Mouse (Mus musculus) heart, embryonic 11.5 days (tissue): Measurements from ENCODE around the gene Alcam. TPM values are rescaled to one million over a fixed set of nuclear protein-coding genes. Genes with fewer than 3 reads are reported as not detected.

Experiments
- ATAC-seq: fragments of 200-750 bp; cut with Nextera tagmentation; replicated peaks from 2 replicates; pipeline ENCODE4 v1.8.0; 2017; ENCODE audit warnings: moderate library complexity; ENCODE audit not compliant: insufficient number of reproducible peaks, low FRiP score, low TSS enrichment
- H3K27ac ChIP-seq: fragments of 300-500 bp; sonication (generic); 2 replicates; pipeline ENCODE4 v1.5.1; 2014; ENCODE audit warnings: mild to moderate bottlenecking, low read depth, low read length
- H3K27me3 ChIP-seq: fragments of 300-500 bp; sonication (generic); 2 replicates; pipeline ENCODE4 v1.6.1; 2014; ENCODE audit warnings: mild to moderate bottlenecking, low read length, mixed read lengths; ENCODE audit not compliant: control insufficient read depth, insufficient read depth
- H3K36me3 ChIP-seq: fragments of 300-500 bp; sonication (generic); 2 replicates; pipeline ENCODE4 v1.6.1; 2014; ENCODE audit warnings: mild to moderate bottlenecking, low read length, moderate library complexity, mixed read lengths; ENCODE audit not compliant: control insufficient read depth, insufficient read depth
- H3K4me1 ChIP-seq: fragments of 300-500 bp; sonication (generic); 2 replicates; pipeline ENCODE4 v1.6.1; 2014; ENCODE audit warnings: low read length; ENCODE audit not compliant: control insufficient read depth, insufficient read depth
- H3K4me2 ChIP-seq: fragments of 300-500 bp; sonication (generic); 2 replicates; pipeline ENCODE4 v1.6.1; 2014; ENCODE audit warnings: mild to moderate bottlenecking, moderate library complexity
- H3K4me3 ChIP-seq: fragments of 300-500 bp; sonication (generic); 2 replicates; pipeline ENCODE4 v1.5.1; 2014; ENCODE audit warnings: low read depth, low read length
- H3K9ac ChIP-seq: fragments of 300-500 bp; sonication (generic); 2 replicates; pipeline ENCODE4 v1.6.1; 2014; ENCODE audit warnings: mild to moderate bottlenecking, low read depth, low read length, moderate library complexity
- H3K9me3 ChIP-seq: fragments of 300-500 bp; sonication (generic); replicated peaks from 2 replicates; pipeline ENCODE4 v1.6.1; 2016; ENCODE audit warnings: low read length; ENCODE audit not compliant: control insufficient read depth
- WGBS: fragments of 180-500 bp; shearing (Covaris S2); extraction: QIAGEN DNeasy Blood & Tissue Kit; methylation state at CpG from one replicate; pipeline ENCODE4 v1.1.7; 2014; ENCODE audit not compliant: insufficient replicate concordance; 5-methylcytosine and 5-hydroxymethylcytosine counted together
- polyA plus RNA-seq: library from polyadenylated mRNA; unstranded; fragments of >200 nt; fragmentation: Nextera tagmentation; extraction: Ambion mirVana; gene quantifications from 2 replicates; pipeline ENCODE4 v1.2.1, GENCODE M21; 2014

Alcam gene
- polyA plus RNA-seq, 1 experiment from 2014 or later: 42.3 TPM

DNA sequence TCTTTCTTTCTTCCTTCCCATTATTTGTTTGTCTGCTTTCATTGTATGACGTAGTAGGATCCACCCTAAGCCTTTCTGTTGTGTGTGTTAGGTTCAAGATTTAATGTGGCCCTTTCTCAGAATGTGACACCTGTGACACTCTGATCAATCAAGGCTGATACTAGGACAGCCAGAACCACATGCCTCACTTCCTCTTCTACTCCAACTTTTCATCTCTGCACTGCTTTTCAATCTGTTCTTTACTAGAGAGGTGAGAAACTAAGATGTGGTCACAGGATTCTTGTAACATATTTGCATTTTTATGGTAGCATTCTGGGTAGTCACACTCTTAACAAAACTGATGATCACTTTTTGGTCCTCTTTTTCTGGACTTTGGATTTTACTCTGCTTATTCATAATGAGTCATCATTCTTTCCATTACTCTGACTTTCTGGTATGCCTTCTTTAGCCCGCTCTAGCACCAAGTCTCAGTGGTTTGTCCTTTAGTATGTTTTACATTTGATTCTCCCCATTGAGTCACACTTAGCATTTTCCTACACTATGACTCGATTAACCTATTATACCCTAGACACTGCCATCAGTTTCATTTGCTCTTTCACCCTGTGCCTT, 161.3 kb downstream of the Alcam start:
- Histone ChIP-seq H3K9ac (no peak overlapping the region), H3K4me3 (no peak overlapping the region), H3K4me1 (0 out of 2 replicates have a peak, but pooled peaks cover 2% of the 10 kb centered on the region), H3K4me2 (no peak overlapping the region), H3K36me3 (0 out of 2 replicates have a peak, but pooled peaks cover 3% of the 10 kb centered on the region), H3K27ac (no peak overlapping the region), H3K9me3 (no peaks in the 10 kb centered on the region), H3K27me3 (no peaks in the 10 kb centered on the region)
- no peak for ATAC-seq
- WGBS: 76% methylated on average over 3 of the region's 3 CpGs

- Histone ChIP-seq H3K36me3 (no peaks in the 10 kb centered on the region), H3K4me3 (no peak overlapping the region), H3K27ac (no peak overlapping the region), H3K4me2 (no peak overlapping the region), H3K27me3 (no peaks in the 10 kb centered on the region), H3K9ac (no peak overlapping the region), H3K4me1 (no peaks in the 10 kb centered on the region), H3K9me3 (no peaks in the 10 kb centered on the region)
- no peak for ATAC-seq
- 68% methylated on average over 2 of the region's 2 CpGs for WGBS
Measured at GRCm38 (mm10) chr16:52280186-52280585, 173.7 kb downstream of the Alcam start.

GRCm38 (mm10) chr16:52265066-52265465, 188.8 kb downstream of the Alcam start:
- Histone ChIP-seq H3K9me3 (no peaks in the 10 kb centered on the region), H3K36me3 (no peaks in the 10 kb centered on the region), H3K4me3 (no peak overlapping the region), H3K4me2 (no peak overlapping the region), H3K9ac (no peak overlapping the region), H3K27me3 (no peaks in the 10 kb centered on the region), H3K4me1 (no peaks in the 10 kb centered on the region), H3K27ac (no peak overlapping the region)
- no peak for ATAC-seq
- WGBS: 77% methylated on average over 4 of the region's 4 CpGs

GRCm38 (mm10) chr16:52263751-52264150, 190.1 kb downstream of the Alcam start:
- H3K4me3 ChIP-seq: no peak overlapping the region
- H3K27me3 ChIP-seq: no peaks in the 10 kb centered on the region
- H3K4me1 ChIP-seq: no peaks in the 10 kb centered on the region
- no peaks in the 10 kb centered on the region for H3K9me3 ChIP-seq
- no peak overlapping the region for H3K9ac ChIP-seq
- no peaks in the 10 kb centered on the region for H3K36me3 ChIP-seq
- ATAC-seq: no peak
- no peak overlapping the region for H3K27ac ChIP-seq
- H3K4me2 ChIP-seq: no peak overlapping the region

DNA sequence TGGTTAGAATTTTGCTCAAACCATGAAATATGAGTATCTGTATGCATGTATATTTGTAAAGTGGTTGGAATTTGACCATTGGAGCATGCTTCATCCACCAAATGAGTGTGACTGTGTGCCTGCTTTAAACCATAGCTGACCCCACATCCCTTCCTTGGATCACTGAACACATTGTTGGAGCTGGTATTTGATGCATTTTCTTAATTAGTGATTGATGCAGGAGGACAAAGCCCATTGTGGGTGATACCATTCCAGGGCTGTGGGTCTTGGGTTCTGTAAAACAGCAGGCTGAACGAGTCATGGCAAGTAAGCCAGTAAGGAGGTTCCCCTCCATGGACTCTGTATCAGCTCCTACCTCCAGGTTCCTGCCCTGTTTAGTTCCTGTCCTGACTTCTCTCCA, 191.3 kb downstream of the Alcam start:
- Histone ChIP-seq H3K27me3 (no peaks in the 10 kb centered on the region), H3K27ac (no peak overlapping the region), H3K4me3 (no peak overlapping the region), H3K36me3 (no peaks in the 10 kb centered on the region), H3K4me1 (no peaks in the 10 kb centered on the region), H3K9me3 (no peaks in the 10 kb centered on the region), H3K9ac (no peak overlapping the region), H3K4me2 (no peak overlapping the region)
- no peak for ATAC-seq
- 77% methylated on average over 1 of the region's 1 CpGs for WGBS

DNA sequence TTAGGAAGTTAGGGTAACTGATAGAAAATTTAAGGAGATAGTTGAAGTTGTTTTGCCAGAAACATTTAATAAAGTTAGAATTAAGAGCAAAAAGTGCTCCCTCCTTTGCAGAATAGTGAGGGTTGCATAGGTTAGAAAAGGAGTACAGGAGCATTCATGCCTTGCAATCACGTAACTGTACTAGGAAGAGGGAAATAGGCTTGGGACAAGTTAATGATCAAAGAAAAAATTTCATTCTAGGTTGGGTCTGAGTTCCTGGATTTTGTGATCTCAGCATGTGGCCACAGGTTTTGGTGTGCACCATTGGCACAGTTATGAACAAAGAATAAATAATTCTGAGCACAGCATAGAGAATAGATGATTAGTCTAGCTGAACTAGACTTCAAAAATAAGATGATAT, 192.1 kb downstream of the Alcam start:
- Histone ChIP-seq H3K9me3 (no peaks in the 10 kb centered on the region), H3K4me2 (no peak overlapping the region), H3K36me3 (no peaks in the 10 kb centered on the region), H3K4me3 (no peak overlapping the region), H3K27ac (no peak overlapping the region), H3K9ac (no peak overlapping the region), H3K4me1 (no peaks in the 10 kb centered on the region), H3K27me3 (no peaks in the 10 kb centered on the region)
- no peak for ATAC-seq
- WGBS: 93% methylated on average over 1 of the region's 1 CpGs

- no peaks in the 10 kb centered on the region for H3K4me1 ChIP-seq
- H3K4me2 ChIP-seq: no peak overlapping the region
- no peaks in the 10 kb centered on the region for H3K27me3 ChIP-seq
- H3K4me3 ChIP-seq: no peak overlapping the region
- no peak overlapping the region for H3K27ac ChIP-seq
- H3K9me3 ChIP-seq: no peaks in the 10 kb centered on the region
- no peaks in the 10 kb centered on the region; the same call in 1 of the 2 replicates for H3K36me3 ChIP-seq
- no peak for ATAC-seq
- WGBS: 87% methylated on average over 4 of the region's 4 CpGs
- H3K9ac ChIP-seq: no peak overlapping the region
Measured at GRCm38 (mm10) chr16:52250935-52251334, 202.9 kb downstream of the Alcam start.

GRCm38 (mm10) chr16:52250196-52250595, 203.7 kb downstream of the Alcam start:
- no peak overlapping the region for H3K4me3 ChIP-seq
- H3K27me3 ChIP-seq: no peaks in the 10 kb centered on the region
- no peaks in the 10 kb centered on the region; the same call in 1 of the 2 replicates for H3K36me3 ChIP-seq
- H3K4me2 ChIP-seq: no peak overlapping the region
- no peaks in the 10 kb centered on the region for H3K9me3 ChIP-seq
- no peak for ATAC-seq
- H3K27ac ChIP-seq: no peak overlapping the region
- no peaks in the 10 kb centered on the region for H3K4me1 ChIP-seq
- WGBS: 86% methylated on average over 4 of the region's 4 CpGs
- H3K9ac ChIP-seq: no peak overlapping the region

DNA sequence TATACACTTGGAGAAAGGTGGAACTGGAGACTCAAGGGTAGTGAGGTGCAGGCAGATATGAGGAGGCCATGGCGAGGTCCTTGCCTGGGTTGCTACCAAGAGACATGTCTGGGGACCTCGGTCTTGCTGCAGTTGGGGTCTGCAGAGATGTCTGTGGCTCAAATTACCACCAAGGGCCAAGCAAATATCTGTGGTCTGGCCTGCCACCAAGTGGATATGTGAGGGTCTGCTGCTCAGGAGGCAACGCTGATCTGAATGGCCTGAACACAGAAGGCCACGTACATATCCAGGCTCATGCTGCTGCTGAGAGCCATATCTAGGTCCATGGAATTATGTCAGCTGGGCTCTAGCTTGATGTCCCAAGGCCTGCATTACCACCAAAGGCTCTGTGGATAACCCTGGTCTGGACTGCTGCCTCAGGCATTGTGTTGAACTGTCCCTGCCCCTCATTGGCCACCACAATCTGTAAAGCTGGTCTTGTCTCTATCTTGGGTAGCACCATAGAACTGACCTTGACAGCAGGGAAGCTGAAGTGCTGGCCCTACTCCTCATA, 210.4 kb downstream of the Alcam start:
- Histone ChIP-seq H3K4me1 (no peaks in the 10 kb centered on the region), H3K4me2 (no peak overlapping the region), H3K9ac (no peak overlapping the region), H3K27ac (no peak overlapping the region), H3K9me3 (no peaks in the 10 kb centered on the region), H3K36me3 (no peaks in the 10 kb centered on the region), H3K27me3 (no peaks in the 10 kb centered on the region), H3K4me3 (no peak overlapping the region)
- 73% methylated on average over 4 of the region's 4 CpGs for WGBS
- ATAC-seq: no peak; the same call in 1 of the 2 replicates
